Comparison of ENCODE assay signal across 23 mouse cellular contexts in genomic region chr9:88373001-88373400, GRCm38 (mm10). TPM values are rescaled to one million over a fixed set of nuclear protein-coding genes. Genes with fewer than 3 reads are reported as not detected.
DNase-seq lines count a peak whose midpoint lies in the region; ATAC-seq lines count a peak whose summit lies in the region.
"Had no signal": no experiment of that assay in that cellular context is flagged by ENCODE, and none has a peak within 500 bp of the region (broad histone marks: within the 10 kb centered on the region; RNA-seq: fewer than 3 reads in every experiment).

No protein-coding gene starts in this region.

- H3K4me3 ChIP-seq in megakaryocyte, embryonic 14.5 days (replicated peaks), result peak overlapping the region; percentile 21
- H3K4me3 ChIP-seq: hindbrain, embryonic 13.5 days; left cerebral cortex, adult 2 months; limb, embryonic 12.5 days; neural tube, embryonic 15.5 days; stomach, embryonic 15.5 days had no signal

- H3K27me3 ChIP-seq in megakaryocyte, embryonic 14.5 days (replicated peaks), result no peaks in the 10 kb centered on the region
- H3K27me3 ChIP-seq: hindbrain, embryonic 13.5 days; limb, embryonic 12.5 days; neural tube, embryonic 15.5 days; stomach, embryonic 15.5 days had no signal

- ATAC-seq in megakaryocyte, adult 5-6 weeks (ENCODE audit: poor library complexity, severe bottlenecking), result no peak
- ATAC-seq in granulocyte monocyte progenitor cell, adult 5-6 weeks (replicated peaks; ENCODE audit: poor library complexity, severe bottlenecking), result 0 out of 2 replicates have a peak, but pooled peaks have one; percentile 5
- ATAC-seq: forebrain, embryonic 14.5 days; intestine, embryonic 16.5 days had no signal

- peaks cover 83% of the 10 kb centered on the region for H3K36me3 ChIP-seq in megakaryocyte, embryonic 14.5 days (replicated peaks; ENCODE audit: low read length)
- H3K36me3 ChIP-seq: stomach, embryonic 15.5 days had no signal

- H3K9me3 ChIP-seq in megakaryocyte, embryonic 14.5 days, result no peaks in the 10 kb centered on the region
- H3K9me3 ChIP-seq: hindbrain, embryonic 13.5 days; limb, embryonic 12.5 days; neural tube, embryonic 15.5 days; stomach, embryonic 15.5 days had no signal

- peaks cover 61% of the 10 kb centered on the region for H3K4me1 ChIP-seq in megakaryocyte, embryonic 14.5 days
- H3K4me1 ChIP-seq: hindbrain, embryonic 13.5 days; limb, embryonic 12.5 days; neural tube, embryonic 15.5 days; stomach, embryonic 15.5 days had no signal

- DNase-seq in embryo, embryonic 10 days (ENCODE audit: low spot score), result peak; percentile 11
- no peak for DNase-seq in embryo, embryonic 11 days
- DNase-seq in layer of hippocampus, postnatal 25 days (ENCODE audit: extremely low spot score in 1 of 2, low spot score in 1 of 2), result no peak
- no peak for DNase-seq in layer of hippocampus, adult 9-11 months
- DNase-seq: adrenal gland, postnatal 25 days; cerebellum, adult 2 months; cerebellum, postnatal 14 days; heart, postnatal 36 days; kidney, adult 9 months; kidney, postnatal 10 days; lung, postnatal 36 days; midbrain, embryonic 14.5 days; right cerebral cortex, postnatal 25 days had no signal

RNA-seq across cellular contexts. Expression of gene Nt5e, which starts 46.0 kb away (rescaled TPM):
- 11.9 and 45.6 TPM in 2 replicates for polyA plus RNA-seq in megakaryocyte, embryonic 14.5 days (2012; ENCODE audit: insufficient read depth, low replicate concordance)
- total RNA-seq in megakaryocyte, adult 5-6 weeks (2015), result 3.8 and 7.4 TPM in 2 replicates
- 6.2 and 9.0 TPM in 2 replicates for total RNA-seq in megakaryocyte, adult 5-6 weeks (2017)
- total RNA-seq in granulocyte monocyte progenitor cell, adult 5-6 weeks (2014; fragmentation: Nextera tagmentation), result 0.21 TPM in 1 of 2 replicates, not detected in the other
- total RNA-seq in granulocyte monocyte progenitor cell, adult 5-6 weeks (2017), result 1.6 and 1.9 TPM in 2 replicates
- total RNA-seq in layer of hippocampus, postnatal 25 days (2021), result 1 to 10 TPM; 3.2 to 3.6 TPM
